Mouse (Mus musculus) heart, embryonic 15.5 days (tissue): Measurements from ENCODE around the gene Prc1. TPM values are rescaled to one million over a fixed set of nuclear protein-coding genes. Genes with fewer than 3 reads are reported as not detected.
"Not testable (repeated sequence)": the region's sequence is repeated elsewhere in the genome, so short reads cannot be mapped to it uniquely, and the experiment has no call there.

Experiments used
- ATAC-seq: fragments of 200-750 bp; cut with Nextera tagmentation; replicated peaks from 2 replicates; pipeline ENCODE4 v1.8.0; 2017; ENCODE audit warnings: low read depth, moderate TSS enrichment; ENCODE audit not compliant: insufficient number of reproducible peaks, insufficient read depth, low FRiP score
- H3K27ac ChIP-seq: fragments of 300-500 bp; sonication (generic); 2 replicates; pipeline ENCODE4 v1.5.1; 2015; ENCODE audit warnings: mild to moderate bottlenecking, inconsistent platforms
- H3K27me3 ChIP-seq: fragments of 300-500 bp; sonication (generic); 2 replicates; pipeline ENCODE4 v1.6.1; 2015; ENCODE audit warnings: inconsistent platforms
- H3K36me3 ChIP-seq: fragments of 300-500 bp; sonication (generic); 2 replicates; pipeline ENCODE4 v1.6.1; 2015; ENCODE audit warnings: mild to moderate bottlenecking, inconsistent platforms
- H3K4me1 ChIP-seq: fragments of 300-500 bp; sonication (generic); replicated peaks from 2 replicates; pipeline ENCODE4 v1.6.1; 2015; ENCODE audit warnings: inconsistent platforms
- H3K4me2 ChIP-seq: fragments of 300-500 bp; sonication (generic); 2 replicates; pipeline ENCODE4 v1.6.1; 2015; ENCODE audit warnings: inconsistent platforms, mild to moderate bottlenecking, moderate library complexity
- H3K4me3 ChIP-seq: fragments of 300-500 bp; sonication (generic); 2 replicates; pipeline ENCODE4 v1.5.1; 2015; ENCODE audit warnings: mild to moderate bottlenecking, inconsistent platforms
- H3K9ac ChIP-seq: fragments of 300-500 bp; sonication (generic); 2 replicates; pipeline ENCODE4 v1.6.1; 2015; ENCODE audit warnings: mild to moderate bottlenecking, inconsistent platforms
- H3K9me3 ChIP-seq: fragments of 300-500 bp; sonication (generic); replicated peaks from 2 replicates; pipeline ENCODE4 v1.6.1; 2016; ENCODE audit warnings: inconsistent platforms
- WGBS: fragments of 180-500 bp; shearing (Covaris S2); methylation state at CpG from one replicate; pipeline ENCODE4 v1.1.7; 2015; ENCODE audit warnings: mixed read lengths; 5-methylcytosine and 5-hydroxymethylcytosine counted together
- polyA plus RNA-seq: library from polyadenylated mRNA; unstranded; fragments of >200 nt; fragmentation: Nextera tagmentation; extraction: Ambion mirVana; gene quantifications from 2 replicates; pipeline ENCODE4 v1.2.1, GENCODE M21; 2015

Gene Prc1
- polyA plus RNA-seq, 1 experiment from 2014 or later = 125 TPM

- WGBS = 74% methylated on average over 1 of the region's 1 CpGs
- H3K27me3 ChIP-seq = no peaks in the 10 kb centered on the region
- H3K4me3 ChIP-seq = no peak overlapping the region
- no peaks in the 10 kb centered on the region for H3K9me3 ChIP-seq
- no peak overlapping the region for H3K4me2 ChIP-seq
- no peak for ATAC-seq
- H3K4me1 ChIP-seq = peaks cover 21% of the 10 kb centered on the region
- H3K9ac ChIP-seq = no peak overlapping the region
- H3K27ac ChIP-seq = no peak overlapping the region
- H3K36me3 ChIP-seq = peaks cover 59% of the 10 kb centered on the region
These were observed 23.3 kb downstream of the Prc1 start for GRCm38 (mm10) chr7:80317439-80318115.

DNA sequence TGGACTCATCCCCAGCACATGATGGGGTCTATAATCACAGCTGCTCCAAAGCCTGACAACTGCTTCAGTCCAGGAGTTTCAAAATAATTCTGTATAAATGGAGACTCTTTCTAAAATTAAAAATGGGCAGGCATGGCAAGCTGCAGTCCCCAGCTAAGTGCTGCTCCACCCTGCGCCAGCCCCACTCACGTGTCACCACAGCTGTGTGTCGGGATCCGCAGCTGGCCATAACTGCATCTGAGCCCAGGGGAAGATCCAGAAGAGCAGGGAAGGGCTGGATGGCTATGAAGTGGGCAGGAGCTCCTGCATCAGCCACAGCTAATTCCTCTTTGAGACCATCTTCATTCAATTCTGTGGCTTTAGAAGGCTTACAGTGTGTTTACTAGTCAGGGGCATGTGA, 24.4 kb downstream of the Prc1 start:
- Histone ChIP-seq H3K9me3 (no peaks in the 10 kb centered on the region), H3K36me3 (peaks cover 48% of the 10 kb centered on the region)

GRCm38 (mm10) chr7:80319846-80320496, 25.7 kb downstream of the Prc1 start:
- Histone ChIP-seq H3K27me3 (no peaks in the 10 kb centered on the region), H3K9ac (no peak overlapping the region), H3K4me1 (peaks cover 31% of the 10 kb centered on the region), H3K9me3 (no peaks in the 10 kb centered on the region), H3K27ac (no peak overlapping the region), H3K4me2 (no peak overlapping the region), H3K4me3 (no peak overlapping the region), H3K36me3 (peaks cover 36% of the 10 kb centered on the region)
- 70% methylated on average over 19 of the region's 19 CpGs for WGBS
- no peak for ATAC-seq

More for the DNA sequence above, 24.4 kb downstream of the Prc1 start:
- Histone ChIP-seq H3K27me3 (no peaks in the 10 kb centered on the region), H3K4me2 (no peak overlapping the region), H3K9ac (peak overlapping the region; percentile 21; the same call in 1 of the 2 replicates), H3K27ac (no peak overlapping the region; the same call in 1 of the 2 replicates), H3K4me1 (peaks cover 29% of the 10 kb centered on the region), H3K4me3 (no peak overlapping the region)
- ATAC-seq = no peak
- 79% methylated on average over 4 of the region's 4 CpGs for WGBS

DNA sequence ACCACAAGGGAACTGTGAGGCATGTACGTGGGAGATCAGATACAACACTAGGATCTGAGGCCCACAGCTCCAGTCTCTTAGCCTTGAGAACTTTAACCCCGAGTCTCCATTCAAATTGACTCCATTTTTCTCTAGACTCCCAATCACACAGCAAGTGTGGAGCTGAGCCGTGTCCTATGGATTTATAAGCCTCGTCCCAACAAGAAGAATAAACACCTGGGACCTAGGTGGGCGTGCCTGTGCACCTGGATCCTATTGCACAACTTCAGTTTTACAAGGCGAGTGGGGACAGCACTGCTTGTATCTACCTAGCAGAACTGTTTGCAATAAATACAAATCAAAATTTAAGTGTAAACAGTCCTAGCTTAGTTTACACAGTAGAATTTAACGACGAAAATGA, 29.1 kb downstream of the Prc1 start:
- WGBS = 20% methylated on average over 8 of the region's 8 CpGs
- Histone ChIP-seq H3K27me3 (no peaks in the 10 kb centered on the region), H3K4me1 (peaks cover 33% of the 10 kb centered on the region), H3K4me3 (peak overlapping the region; percentile 84), H3K4me2 (peak overlapping the region; percentile 83), H3K9ac (peak overlapping the region; percentile 71), H3K27ac (peak overlapping the region; percentile 96), H3K9me3 (no peaks in the 10 kb centered on the region), H3K36me3 (peaks cover 42% of the 10 kb centered on the region)
- ATAC-seq = no peak

- peak within 1 kb of the TSS; percentile 84 for H3K4me3 ChIP-seq
- H3K27me3 ChIP-seq = no peaks in the 10 kb centered on the region
- H3K27ac ChIP-seq = peak within 1 kb of the TSS; percentile 96
- ATAC-seq = peak; percentile 99
- peaks cover 26% of the 10 kb centered on the region for H3K4me1 ChIP-seq
- H3K4me2 ChIP-seq = peak within 1 kb of the TSS; percentile 83
- peak within 1 kb of the TSS; percentile 71 for H3K9ac ChIP-seq
- 1% methylated on average over 37 of the region's 38 CpGs for WGBS
- H3K36me3 ChIP-seq = peaks cover 44% of the 10 kb centered on the region
- H3K9me3 ChIP-seq = no peaks in the 10 kb centered on the region
These were observed 30.0 kb downstream of the Prc1 start, which contains the start of gene Rccd1 for GRCm38 (mm10) chr7:80324043-80324815. Rccd1 (minus strand) TSS chr7:80324454.

DNA sequence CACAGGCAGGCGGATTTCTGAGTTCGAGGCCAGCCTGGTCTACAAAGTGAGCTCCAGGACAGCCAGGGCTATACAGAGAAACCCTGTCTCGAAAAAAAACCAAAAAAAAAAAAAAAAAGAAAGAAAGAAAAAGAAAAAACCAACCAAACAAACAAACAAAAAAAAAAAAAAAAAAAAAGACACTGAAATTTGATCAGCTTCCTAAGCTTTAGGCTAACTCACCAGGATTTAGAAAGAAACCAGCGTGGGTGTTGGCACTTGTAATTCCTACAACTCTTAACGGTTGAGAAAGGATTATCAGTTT, 30.5 kb downstream of the Prc1 start:
- Histone ChIP-seq H3K27ac (peak overlapping the region; percentile 96), H3K4me2 (peak overlapping the region; percentile 83; the same call in 1 of the 2 replicates), H3K4me3 (peak overlapping the region; percentile 84), H3K4me1 (peaks cover 21% of the 10 kb centered on the region), H3K36me3 (peaks cover 49% of the 10 kb centered on the region)
- not testable (repeated sequence) for H3K27me3 ChIP-seq, ATAC-seq, H3K9me3 ChIP-seq, H3K9ac ChIP-seq
- WGBS = 48% methylated on average over 5 of the region's 5 CpGs

- no peaks in the 10 kb centered on the region for H3K9me3 ChIP-seq
- H3K4me3 ChIP-seq = no peak overlapping the region
- H3K4me1 ChIP-seq = peaks cover 16% of the 10 kb centered on the region
- peak overlapping the region; percentile 96 for H3K27ac ChIP-seq
- no peak for ATAC-seq
- H3K9ac ChIP-seq = no peak overlapping the region
- H3K27me3 ChIP-seq = no peaks in the 10 kb centered on the region
- peaks cover 54% of the 10 kb centered on the region for H3K36me3 ChIP-seq
- WGBS = 94% methylated on average over 16 of the region's 16 CpGs
- H3K4me2 ChIP-seq = no peak overlapping the region
These were observed 31.1 kb downstream of the Prc1 start for GRCm38 (mm10) chr7:80325292-80325868.

DNA sequence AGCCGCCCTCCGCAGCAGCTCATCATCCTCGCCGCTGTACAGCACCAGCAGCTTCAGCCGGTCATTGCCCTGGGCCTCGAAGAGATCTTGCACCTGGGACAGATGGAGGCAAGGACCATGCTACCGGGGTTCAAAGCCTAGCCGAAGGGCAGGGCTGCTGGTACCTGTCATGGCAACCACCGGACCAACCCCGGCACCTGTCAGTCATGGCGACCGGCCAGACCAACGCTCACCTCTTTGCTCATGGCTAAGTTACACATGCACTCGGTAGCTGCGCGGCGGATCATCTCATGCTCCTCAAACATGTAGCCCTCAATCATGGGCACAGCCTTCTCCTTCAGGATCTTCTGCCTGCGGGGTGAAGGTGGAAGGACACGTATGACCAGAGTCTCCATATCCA, 31.8 kb downstream of the Prc1 start:
- Histone ChIP-seq H3K9ac (no peak overlapping the region), H3K27me3 (no peaks in the 10 kb centered on the region), H3K4me3 (no peak overlapping the region), H3K9me3 (no peaks in the 10 kb centered on the region), H3K36me3 (peaks cover 61% of the 10 kb centered on the region), H3K4me2 (no peak overlapping the region), H3K27ac (no peak overlapping the region), H3K4me1 (peaks cover 16% of the 10 kb centered on the region)
- no peak for ATAC-seq
- WGBS = 93% methylated on average over 19 of the region's 19 CpGs

DNA sequence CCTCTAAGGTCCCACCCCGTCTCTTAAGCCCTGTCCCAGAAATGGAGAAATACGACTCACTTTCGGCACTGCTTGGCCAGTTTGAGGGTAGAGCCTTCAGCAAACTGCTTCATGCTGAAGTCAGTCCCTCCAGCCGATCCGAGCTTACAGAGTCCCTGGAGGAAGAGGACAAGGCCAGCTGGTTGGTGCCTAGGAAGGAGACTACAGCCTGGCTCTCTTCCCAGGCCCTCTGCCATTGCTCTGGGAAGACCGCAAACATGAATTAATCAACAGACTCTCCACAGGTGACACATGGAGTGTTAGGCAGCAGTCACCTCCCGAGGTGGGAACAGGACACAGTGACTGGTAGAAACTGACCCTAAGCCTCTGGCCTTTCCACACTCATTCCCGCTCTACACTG, 36.0 kb downstream of the Prc1 start:
- Histone ChIP-seq H3K27me3 (no peaks in the 10 kb centered on the region), H3K36me3 (peaks cover 97% of the 10 kb centered on the region), H3K4me2 (no peak overlapping the region), H3K4me3 (no peak overlapping the region), H3K4me1 (no peaks in the 10 kb centered on the region), H3K27ac (no peak overlapping the region), H3K9ac (no peak overlapping the region), H3K9me3 (no peaks in the 10 kb centered on the region)
- 90% methylated on average over 8 of the region's 8 CpGs for WGBS
- ATAC-seq = no peak

- Histone ChIP-seq H3K9ac (no peak overlapping the region), H3K4me3 (no peak overlapping the region), H3K27me3 (no peaks in the 10 kb centered on the region), H3K9me3 (no peaks in the 10 kb centered on the region), H3K4me2 (no peak overlapping the region), H3K4me1 (no peaks in the 10 kb centered on the region), H3K27ac (no peak overlapping the region), H3K36me3 (peaks cover 97% of the 10 kb centered on the region)
- ATAC-seq = no peak
- 96% methylated on average over 19 of the region's 19 CpGs for WGBS
These were observed 37.2 kb downstream of the Prc1 start for GRCm38 (mm10) chr7:80331433-80331832.

GRCm38 (mm10) chr7:80334848-80335247, 40.6 kb downstream of the Prc1 start:
- Histone ChIP-seq H3K36me3 (peaks cover 74% of the 10 kb centered on the region), H3K9me3 (no peaks in the 10 kb centered on the region), H3K4me3 (no peak overlapping the region), H3K27ac (no peak overlapping the region), H3K4me2 (no peak overlapping the region), H3K27me3 (no peaks in the 10 kb centered on the region), H3K4me1 (peaks cover 11% of the 10 kb centered on the region), H3K9ac (no peak overlapping the region)
- WGBS = 80% methylated on average over 4 of the region's 4 CpGs
- ATAC-seq = no peak
